Mouse (Mus musculus) midbrain, embryonic 11.5 days (tissue): ENCODE measurements around the gene Hemgn. TPM values are rescaled to one million over a fixed set of nuclear protein-coding genes. Genes with fewer than 3 reads are reported as not detected.

ENCODE experiments used
- polyA plus RNA-seq: library from polyadenylated mRNA; unstranded; fragments of >200 nt; fragmentation: Nextera tagmentation; extraction: Ambion mirVana; gene quantifications from 2 replicates; pipeline ENCODE4 v1.2.1, GENCODE M21; 2014

Hemgn gene
- polyA plus RNA-seq, 1 experiment from 2014 or later, result 20.5 TPM

Other genes starting within 250 kb of the Hemgn start
- 26.1 and 26.9 TPM in 2 replicates for gene Xpa, start 217.2 kb downstream of the Hemgn start, polyA plus RNA-seq
- not detected in 2 replicates for gene Foxe1, start 69.9 kb downstream of the Hemgn start, polyA plus RNA-seq
- 11.9 and 13.8 TPM in 2 replicates for gene Trmo, start 24.1 kb downstream of the Hemgn start, polyA plus RNA-seq
- 285 and 311 TPM in 2 replicates for gene Anp32b, start 37.4 kb upstream of the Hemgn start, polyA plus RNA-seq
- 76.0 and 76.5 TPM in 2 replicates for gene Nans, start 75.7 kb upstream of the Hemgn start, polyA plus RNA-seq
- 0.46 and 0.99 TPM in 2 replicates for gene Trim14, start 122.6 kb upstream of the Hemgn start, polyA plus RNA-seq
- 2.2 TPM in 2 replicates for gene Coro2a, start 188.7 kb upstream of the Hemgn start, polyA plus RNA-seq
- 0.43 and 0.60 TPM in 2 replicates for gene Tbc1d2, start 236.7 kb upstream of the Hemgn start, polyA plus RNA-seq